Mouse (Mus musculus) MN1 (cell line): Measurements from ENCODE around the gene Tpbg.
A peak's percentile ranks its signal among the peaks of the same experiment; 100 is the strongest.
"Not testable (repeated sequence)": the region's sequence is repeated elsewhere in the genome, so short reads cannot be mapped to it uniquely, and the experiment has no call there.

Experiments
- DNase-seq: peaks from one replicate; pipeline ENCODE4 v3.0.0-alpha.2; 2016; ENCODE audit warnings: low spot score

Gene Tpbg

GRCm38 (mm10) chr9:85842351-85843011 lies at the start of gene Tpbg:
TSS of gene Tpbg (plus strand) at chr9:85842380.
- peak; percentile 34 for DNase-seq

DNA sequence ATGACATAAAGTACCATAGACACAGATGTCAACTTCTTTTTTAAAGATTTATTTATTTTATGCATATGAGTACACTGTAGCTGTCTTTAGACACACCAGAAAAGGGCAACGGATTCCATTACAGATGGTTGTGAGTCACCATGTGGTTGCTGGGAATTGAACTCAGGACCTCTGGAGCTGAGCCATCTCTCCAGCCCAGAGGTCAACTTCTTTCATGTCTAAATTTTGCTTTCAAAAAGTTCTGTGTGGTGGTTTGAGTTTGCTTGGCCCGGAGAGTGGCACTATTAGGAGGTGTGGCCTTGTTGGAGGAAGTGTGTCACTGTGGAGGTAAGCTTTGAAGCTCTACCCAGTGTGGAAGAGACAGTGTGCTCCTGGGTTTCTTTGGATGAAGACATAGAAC lies 40.2 kb upstream of the Tpbg start:
- not testable (repeated sequence) for DNase-seq

DNA sequence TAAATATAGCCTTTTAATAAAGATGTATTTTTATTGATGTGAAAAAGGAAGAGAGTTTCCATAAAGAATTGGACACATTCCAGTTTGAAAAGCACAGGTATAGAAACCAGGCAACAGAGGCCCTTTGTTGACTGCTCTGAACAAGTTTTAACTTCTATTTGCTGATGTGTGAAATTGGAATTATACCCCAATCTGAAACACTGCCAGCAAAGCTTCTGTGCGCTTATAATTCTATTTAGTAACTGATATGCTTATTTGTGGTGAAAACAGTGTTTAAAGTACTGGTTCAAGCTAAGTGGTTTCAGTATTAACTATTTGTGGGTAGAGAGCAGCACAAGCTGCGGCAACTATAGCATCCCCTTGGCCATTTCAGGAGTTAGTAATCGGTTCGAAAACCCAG lies 39.6 kb upstream of the Tpbg start:
- no peak for DNase-seq

GRCm38 (mm10) chr9:85806411-85806810 lies 35.8 kb upstream of the Tpbg start:
- DNase-seq: no peak

DNA sequence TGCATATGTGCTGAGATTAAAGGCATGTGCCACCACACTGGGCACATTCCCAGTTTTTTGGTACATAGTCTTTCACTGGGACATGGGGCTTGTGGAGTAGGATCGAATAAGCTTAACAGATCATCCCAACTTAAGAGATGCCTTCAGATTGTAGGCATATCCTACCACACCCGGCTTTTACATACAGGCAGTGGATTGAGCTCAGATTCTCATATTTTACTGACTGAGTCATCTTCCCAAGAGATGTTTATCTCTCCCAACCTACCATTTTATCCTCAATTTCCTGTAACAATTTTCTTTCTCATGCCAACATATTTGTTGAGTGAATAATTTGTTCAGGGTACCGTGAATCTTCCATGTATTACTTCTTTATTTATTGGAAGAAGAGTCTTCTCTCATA lies 32.9 kb upstream of the Tpbg start:
- no peak for DNase-seq

- DNase-seq: no peak
These were observed 21.4 kb upstream of the Tpbg start for GRCm38 (mm10) chr9:85820829-85821228.

DNA sequence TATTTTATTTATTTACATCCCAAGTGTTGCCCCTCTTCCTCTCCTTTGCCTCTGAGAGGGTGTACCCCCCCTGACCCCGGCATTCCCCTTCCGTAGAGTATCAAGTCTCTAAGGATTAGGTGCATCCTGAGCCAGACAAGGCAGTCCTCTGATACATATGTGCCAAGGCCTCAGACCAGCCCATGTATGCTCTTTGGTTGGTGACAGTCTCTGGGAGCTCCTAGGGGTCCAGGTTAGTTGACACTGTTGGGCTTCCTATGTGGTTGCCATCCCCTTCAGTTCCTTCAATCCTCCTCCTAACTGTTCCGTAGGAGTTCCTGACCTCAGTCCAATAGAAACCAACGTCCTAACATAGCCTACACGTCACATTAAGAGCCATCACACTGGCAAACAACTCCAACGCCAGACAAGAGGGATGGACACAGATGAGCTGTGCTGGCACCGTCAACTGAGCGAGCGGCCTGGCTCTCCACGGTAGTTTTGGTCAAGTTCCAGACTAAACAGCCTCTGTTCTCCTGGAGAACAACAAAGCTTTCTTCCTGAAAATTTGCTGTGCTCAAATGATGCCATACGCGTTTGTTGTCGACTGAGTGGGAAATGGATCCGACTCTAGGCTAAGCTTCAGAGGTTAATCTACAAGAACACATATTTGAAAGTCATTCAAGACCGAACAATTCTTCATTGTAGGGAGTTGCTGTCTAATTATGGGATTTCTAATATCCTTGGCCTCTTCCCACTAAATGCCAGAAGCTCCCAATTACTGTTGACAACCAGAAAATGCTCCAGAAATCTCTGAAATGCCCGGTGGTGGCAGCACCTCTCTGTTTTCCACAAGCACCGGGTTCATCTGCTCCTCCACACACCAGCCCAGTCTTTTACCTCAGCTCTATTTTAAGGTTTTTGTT lies 6.4 kb upstream of the Tpbg start:
- DNase-seq: no peak

DNA sequence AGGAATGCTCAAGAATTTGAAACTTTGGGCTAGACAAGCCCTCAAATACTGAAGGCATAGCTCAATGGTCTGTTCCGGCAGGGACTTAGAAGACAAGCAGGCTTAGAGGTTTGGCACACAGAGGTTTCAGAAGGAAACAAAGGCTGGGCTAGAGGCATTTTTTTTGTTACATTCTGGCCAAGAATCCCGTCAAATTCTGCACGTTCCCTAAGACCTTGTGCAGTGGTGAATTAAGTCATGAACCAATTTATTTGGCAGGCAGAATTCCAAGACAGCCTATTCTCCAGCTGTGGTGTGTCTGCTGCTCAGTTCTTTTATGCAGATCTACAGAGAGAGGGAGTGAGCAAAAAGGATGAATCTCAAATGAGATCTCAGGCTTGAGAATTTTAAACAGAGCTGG lies 2.6 kb upstream of the Tpbg start:
- DNase-seq: no peak

DNA sequence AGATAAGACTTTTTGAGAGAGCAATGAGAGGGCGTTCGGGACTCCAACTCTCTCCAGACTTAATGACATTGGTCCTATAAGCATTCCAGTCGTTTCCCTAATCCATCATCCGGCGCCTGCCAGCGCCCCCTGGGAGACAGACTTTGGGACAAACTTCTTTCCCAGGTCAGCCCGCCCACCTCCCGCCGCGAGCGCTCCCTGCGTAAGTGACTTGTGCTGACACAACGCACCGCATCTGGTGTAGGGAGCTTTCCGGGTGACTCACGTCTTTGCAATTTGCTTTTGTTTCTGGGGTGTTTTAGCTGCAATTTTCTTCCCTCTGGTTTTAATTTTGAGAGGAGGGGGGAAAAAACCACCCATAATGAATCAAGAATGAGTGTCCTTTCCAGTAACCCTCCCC lies 289 bp upstream of the Tpbg start:
- peak; percentile 43 for DNase-seq

- no peak for DNase-seq
These were observed 1.1 kb downstream of the Tpbg start for GRCm38 (mm10) chr9:85843031-85843890.

- no peak for DNase-seq
These were observed 1.9 kb downstream of the Tpbg start for GRCm38 (mm10) chr9:85843891-85844646.

GRCm38 (mm10) chr9:85844647-85844983 lies 2.4 kb downstream of the Tpbg start:
- no peak for DNase-seq

DNA sequence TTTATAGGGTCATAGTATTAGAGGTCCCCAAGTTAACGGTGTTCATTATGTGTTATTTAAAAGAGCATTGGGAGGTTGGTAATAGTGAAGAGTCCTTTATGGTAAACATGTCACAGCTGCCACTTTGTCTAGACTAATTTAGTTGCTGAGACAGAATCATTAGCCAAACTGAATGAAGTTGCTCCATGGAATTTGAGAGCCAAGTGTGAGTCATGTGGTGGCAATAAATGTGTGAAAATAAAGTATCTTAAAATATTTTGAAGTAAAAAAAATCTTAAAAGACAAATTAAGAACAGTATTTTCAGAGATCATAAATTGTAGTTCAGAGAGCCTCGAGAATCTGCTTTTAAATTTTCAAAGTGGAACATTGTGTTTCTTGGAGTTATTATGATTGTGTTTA lies 4.0 kb downstream of the Tpbg start:
- no peak for DNase-seq

- no peak for DNase-seq
These were observed 12.6 kb downstream of the Tpbg start for GRCm38 (mm10) chr9:85854780-85855179.

DNA sequence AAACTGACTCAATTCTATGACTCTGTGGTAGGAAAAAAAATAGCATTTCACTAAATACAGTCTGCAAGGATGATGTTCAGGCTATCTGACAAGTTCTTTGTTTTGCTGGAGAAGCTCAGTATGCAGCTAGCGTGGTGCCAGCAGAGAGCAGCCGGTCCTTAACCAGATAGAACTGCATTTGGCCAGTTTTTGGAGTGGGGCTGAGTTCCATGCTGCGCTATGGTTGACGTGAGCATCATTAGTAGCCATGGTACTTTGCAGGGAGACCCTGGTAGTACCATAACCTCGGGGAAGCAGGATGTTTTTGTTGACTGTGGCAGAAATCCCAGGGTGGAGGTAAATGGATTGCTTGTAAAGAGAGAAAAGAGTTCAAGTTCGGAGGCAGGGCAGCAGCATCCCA lies 14.3 kb downstream of the Tpbg start:
- DNase-seq: no peak

GRCm38 (mm10) chr9:85861065-85861464 lies 18.9 kb downstream of the Tpbg start:
- DNase-seq: no peak

DNA sequence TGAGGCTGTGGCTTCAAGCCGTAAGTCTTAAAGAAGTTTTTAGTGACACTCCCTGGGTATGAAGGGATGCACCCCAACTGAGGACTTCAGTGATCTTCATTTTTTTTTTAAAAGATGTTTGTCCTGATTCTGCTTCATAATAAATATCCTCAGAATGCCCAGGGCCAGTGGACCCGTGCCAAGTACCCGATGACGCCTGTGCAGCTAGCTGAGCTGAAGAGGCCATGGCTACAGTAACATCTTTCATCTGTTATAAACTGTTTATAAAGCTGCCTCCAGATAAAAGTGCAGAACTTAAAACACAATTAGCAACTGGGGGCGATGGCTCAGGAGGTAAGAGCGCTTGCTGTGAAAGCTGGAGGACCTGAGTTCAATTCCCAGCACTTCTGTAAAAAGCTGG lies 20.4 kb downstream of the Tpbg start:
- no peak for DNase-seq

- no peak for DNase-seq
These were observed 30.7 kb downstream of the Tpbg start for GRCm38 (mm10) chr9:85872908-85873307.

DNA sequence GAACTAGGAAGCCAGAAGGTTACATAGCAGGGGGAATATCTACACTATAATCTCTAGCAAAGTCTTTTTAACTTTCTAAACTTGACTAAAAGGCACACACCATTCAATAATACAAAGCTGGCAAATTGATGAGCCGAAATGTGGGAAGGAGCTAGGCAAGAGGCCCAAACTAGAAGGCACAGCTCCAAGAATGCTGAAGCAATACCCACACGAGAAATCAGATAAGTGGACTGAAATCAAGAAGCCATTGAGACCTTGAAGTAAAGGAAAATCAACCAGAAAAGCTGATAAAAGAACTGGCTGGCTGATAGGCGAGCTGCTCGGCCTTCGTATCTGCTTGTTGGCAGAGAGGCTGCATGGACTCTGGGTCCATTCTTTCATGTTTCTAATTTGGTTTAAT lies 51.5 kb downstream of the Tpbg start:
- no peak for DNase-seq
